Mouse (Mus musculus): Measurements from ENCODE around the gene Pgd. TPM values are rescaled to one million over a fixed set of nuclear protein-coding genes. Genes with fewer than 3 reads are reported as not detected.
"Not testable (repeated sequence)": the region's sequence is repeated elsewhere in the genome, so short reads cannot be mapped to it uniquely, and the experiment has no call there.

The Pgd gene
- polyA plus RNA-seq, 1 experiment from 2014 or later: 91.1 TPM

DNA sequence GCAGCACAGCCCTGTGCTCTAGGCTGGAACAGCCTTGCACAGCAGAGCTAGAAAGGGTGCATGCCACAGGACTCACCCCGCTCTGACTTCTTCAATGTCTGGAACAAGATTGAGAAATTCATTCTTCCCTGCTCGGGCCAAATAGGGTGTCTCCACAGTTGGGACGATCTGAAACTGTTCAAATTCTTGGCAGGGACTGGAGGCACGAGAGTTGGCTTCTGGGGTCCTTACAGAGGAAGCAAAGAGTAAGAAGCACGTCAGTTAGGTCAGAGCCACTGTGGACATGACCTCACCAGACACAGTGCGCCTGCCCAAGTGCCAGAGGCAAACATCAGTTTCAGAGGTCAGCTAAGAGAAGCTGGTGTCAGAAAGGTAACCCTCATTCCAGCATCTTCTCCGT is 15.6 kb upstream of the Pgd start:
- Histone ChIP-seq H3K9ac (no peak overlapping the region), H3K27me3 (replicated peaks) (no peaks in the 10 kb centered on the region), H3K36me3 (peaks cover 81% of the 10 kb centered on the region), H3K4me3 (no peak overlapping the region), H3K27ac (ENCODE audit: poor library complexity, severe bottlenecking) (no peak overlapping the region), H3K4me1 (replicated peaks) (no peaks in the 10 kb centered on the region), H3K4me2 (no peak overlapping the region), H3K9me3 (replicated peaks) (no peaks in the 10 kb centered on the region)
- 87% methylated on average over 7 of the region's 7 CpGs for WGBS
- ATAC-seq (ENCODE audit: insufficient number of reproducible peaks, low FRiP score): no peak

GRCm38 (mm10) chr4:149179573-149179972 is 13.0 kb upstream of the Pgd start:
- Histone ChIP-seq H3K4me1 (replicated peaks) (no peaks in the 10 kb centered on the region), H3K4me3 (no peak overlapping the region), H3K27ac (ENCODE audit: poor library complexity, severe bottlenecking) (no peak overlapping the region), H3K36me3 (peaks cover 62% of the 10 kb centered on the region), H3K9me3 (replicated peaks) (no peaks in the 10 kb centered on the region), H3K4me2 (no peak overlapping the region), H3K9ac (no peak overlapping the region), H3K27me3 (replicated peaks) (no peaks in the 10 kb centered on the region)
- 51% methylated on average over 4 of the region's 4 CpGs for whole genome bisulfite sequencing
- no peak for ATAC-seq (ENCODE audit: insufficient number of reproducible peaks, low FRiP score)

GRCm38 (mm10) chr4:149179160-149179559 is 12.6 kb upstream of the Pgd start:
- H3K4me2 ChIP-seq: no peak overlapping the region
- 73% methylated on average over 7 of the region's 7 CpGs for WGBS
- H3K4me1 ChIP-seq (replicated peaks): no peaks in the 10 kb centered on the region
- H3K27ac ChIP-seq (ENCODE audit: poor library complexity, severe bottlenecking): no peak overlapping the region
- no peaks in the 10 kb centered on the region for H3K27me3 ChIP-seq (replicated peaks)
- no peaks in the 10 kb centered on the region for H3K9me3 ChIP-seq (replicated peaks)
- no peak overlapping the region for H3K9ac ChIP-seq
- H3K36me3 ChIP-seq: peaks cover 58% of the 10 kb centered on the region
- H3K4me3 ChIP-seq: no peak overlapping the region
- no peak for ATAC-seq (ENCODE audit: insufficient number of reproducible peaks, low FRiP score)

DNA sequence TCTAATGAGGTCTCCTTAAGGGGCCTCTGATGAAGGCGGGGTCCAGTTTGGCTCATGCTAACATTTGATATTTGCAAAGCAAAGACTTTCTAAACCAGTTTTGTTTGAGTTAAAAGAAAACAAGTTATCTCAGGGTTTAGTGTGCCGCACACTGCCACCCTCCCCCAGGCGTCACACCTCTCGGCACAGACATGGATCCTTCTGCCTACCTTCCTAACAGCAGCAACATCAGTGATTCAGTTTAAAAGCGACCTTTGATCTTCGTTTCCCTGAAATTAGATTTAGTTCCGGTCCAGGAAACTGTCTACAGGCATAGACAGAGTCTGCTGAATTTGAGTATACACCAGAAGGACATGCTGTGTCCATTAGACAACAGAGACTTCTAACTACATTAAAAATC is 11.8 kb upstream of the Pgd start:
- peaks cover 49% of the 10 kb centered on the region for H3K36me3 ChIP-seq
- 84% methylated on average over 7 of the region's 7 CpGs for WGBS
- H3K4me1 ChIP-seq (replicated peaks): no peaks in the 10 kb centered on the region

GRCm38 (mm10) chr4:149177046-149177445 is 10.5 kb upstream of the Pgd start:
- H3K36me3 ChIP-seq: peaks cover 37% of the 10 kb centered on the region
- H3K9ac ChIP-seq: no peak overlapping the region
- no peak overlapping the region for H3K27ac ChIP-seq (ENCODE audit: poor library complexity, severe bottlenecking)
- H3K9me3 ChIP-seq (replicated peaks): no peaks in the 10 kb centered on the region
- no peaks in the 10 kb centered on the region for H3K27me3 ChIP-seq (replicated peaks)
- H3K4me3 ChIP-seq: no peak overlapping the region
- 68% methylated on average over 5 of the region's 5 CpGs for whole genome bisulfite sequencing
- ATAC-seq (ENCODE audit: insufficient number of reproducible peaks, low FRiP score): no peak
- no peak overlapping the region for H3K4me2 ChIP-seq
- peaks cover 6% of the 10 kb centered on the region; the same call in 1 of the 2 replicates for H3K4me1 ChIP-seq (replicated peaks)

More for the DNA sequence above, 11.8 kb upstream of the Pgd start:
- H3K9ac ChIP-seq: no peak overlapping the region
- no peak overlapping the region for H3K4me3 ChIP-seq
- no peak overlapping the region for H3K4me2 ChIP-seq
- no peak for ATAC-seq (ENCODE audit: insufficient number of reproducible peaks, low FRiP score)
- H3K27me3 ChIP-seq (replicated peaks): no peaks in the 10 kb centered on the region
- no peak overlapping the region for H3K27ac ChIP-seq (ENCODE audit: poor library complexity, severe bottlenecking)
- H3K9me3 ChIP-seq (replicated peaks): no peaks in the 10 kb centered on the region

DNA sequence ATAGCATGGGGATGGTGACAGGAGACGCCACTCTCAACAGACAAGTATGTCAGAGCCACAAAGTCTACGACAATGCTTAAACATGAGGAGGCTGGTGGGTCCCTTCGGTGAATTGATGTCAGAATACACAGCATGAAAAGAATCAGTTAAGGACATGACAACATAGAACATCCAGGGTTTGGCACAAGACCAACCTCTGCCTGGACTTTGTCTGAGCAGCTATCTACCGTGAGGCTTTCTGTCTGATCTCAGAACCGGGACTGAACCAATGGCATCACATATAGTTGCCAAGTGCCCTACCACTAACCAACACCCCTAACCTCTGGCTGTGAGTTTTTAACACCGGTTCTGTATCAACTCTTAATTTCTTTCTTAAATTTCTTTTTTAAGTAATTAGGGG is 10.1 kb upstream of the Pgd start:
- H3K36me3 ChIP-seq: peaks cover 33% of the 10 kb centered on the region
- no peaks in the 10 kb centered on the region for H3K9me3 ChIP-seq (replicated peaks)
- no peak overlapping the region for H3K9ac ChIP-seq
- no peak overlapping the region for H3K4me2 ChIP-seq
- no peak for ATAC-seq (ENCODE audit: insufficient number of reproducible peaks, low FRiP score)
- WGBS: 66% methylated on average over 6 of the region's 6 CpGs
- H3K27me3 ChIP-seq (replicated peaks): no peaks in the 10 kb centered on the region
- no peak overlapping the region for H3K4me3 ChIP-seq
- no peak overlapping the region for H3K27ac ChIP-seq (ENCODE audit: poor library complexity, severe bottlenecking)
- peaks cover 6% of the 10 kb centered on the region; the same call in 1 of the 2 replicates for H3K4me1 ChIP-seq (replicated peaks)

- no peak overlapping the region for H3K9ac ChIP-seq
- WGBS: 70% methylated on average over 6 of the region's 6 CpGs
- no peak overlapping the region for H3K4me3 ChIP-seq
- H3K4me2 ChIP-seq: no peak overlapping the region
- no peak overlapping the region for H3K27ac ChIP-seq (ENCODE audit: poor library complexity, severe bottlenecking)
- peaks cover 9% of the 10 kb centered on the region for H3K36me3 ChIP-seq
- no peaks in the 10 kb centered on the region for H3K9me3 ChIP-seq (replicated peaks)
- no peaks in the 10 kb centered on the region for H3K27me3 ChIP-seq (replicated peaks)
- ATAC-seq (ENCODE audit: insufficient number of reproducible peaks, low FRiP score): no peak
- peaks cover 11% of the 10 kb centered on the region; the same call in 1 of the 2 replicates for H3K4me1 ChIP-seq (replicated peaks)
Observed at GRCm38 (mm10) chr4:149173661-149174060, 7.1 kb upstream of the Pgd start.

DNA sequence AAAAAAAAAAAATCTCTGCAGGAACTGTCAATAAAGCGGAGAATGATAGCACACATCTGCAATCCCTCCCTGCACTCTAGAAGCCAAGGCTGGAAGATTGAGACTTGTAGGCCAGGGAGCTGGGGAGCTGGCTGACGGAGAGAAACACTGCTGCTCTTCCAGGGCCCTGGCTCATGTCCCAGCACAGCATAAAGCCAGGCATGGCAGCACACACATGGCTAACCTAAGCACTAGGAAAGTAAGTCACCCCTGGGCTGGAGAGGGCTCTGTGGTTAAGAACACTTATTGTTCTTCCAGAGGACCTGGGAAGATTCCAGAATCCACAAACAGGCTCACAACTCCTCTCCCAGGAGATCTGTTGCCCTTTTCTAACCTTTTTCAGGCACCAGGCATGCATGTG is 6.1 kb upstream of the Pgd start:
- ATAC-seq (ENCODE audit: insufficient number of reproducible peaks, low FRiP score): no peak
- Histone ChIP-seq H3K4me3 (no peak overlapping the region), H3K36me3 (peaks cover 4% of the 10 kb centered on the region), H3K9me3 (replicated peaks) (no peaks in the 10 kb centered on the region), H3K9ac (no peak overlapping the region), H3K27me3 (replicated peaks) (no peaks in the 10 kb centered on the region), H3K4me1 (replicated peaks) (peaks cover 14% of the 10 kb centered on the region), H3K4me2 (no peak overlapping the region), H3K27ac (ENCODE audit: poor library complexity, severe bottlenecking) (no peak overlapping the region)
- 67% methylated on average over 2 of the region's 2 CpGs for WGBS

- H3K27me3 ChIP-seq (replicated peaks): no peaks in the 10 kb centered on the region
- no peak overlapping the region for H3K27ac ChIP-seq (ENCODE audit: poor library complexity, severe bottlenecking)
- H3K4me1 ChIP-seq (replicated peaks): peaks cover 15% of the 10 kb centered on the region
- H3K9me3 ChIP-seq (replicated peaks): no peaks in the 10 kb centered on the region
- H3K36me3 ChIP-seq: peaks cover 4% of the 10 kb centered on the region
- WGBS: 90% methylated on average over 5 of the region's 5 CpGs
- H3K9ac ChIP-seq: no peak overlapping the region
- H3K4me3 ChIP-seq: no peak overlapping the region
- ATAC-seq (ENCODE audit: insufficient number of reproducible peaks, low FRiP score): peak; percentile 76
- no peak overlapping the region for H3K4me2 ChIP-seq
Observed at GRCm38 (mm10) chr4:149172083-149172482, 5.5 kb upstream of the Pgd start.

- H3K36me3 ChIP-seq: peaks cover 4% of the 10 kb centered on the region
- H3K27ac ChIP-seq (ENCODE audit: poor library complexity, severe bottlenecking): no peak overlapping the region
- H3K4me2 ChIP-seq: no peak overlapping the region
- no peaks in the 10 kb centered on the region for H3K27me3 ChIP-seq (replicated peaks)
- no peak overlapping the region for H3K4me3 ChIP-seq
- H3K9me3 ChIP-seq (replicated peaks): no peaks in the 10 kb centered on the region
- WGBS: 69% methylated on average over 5 of the region's 5 CpGs
- no peak overlapping the region for H3K9ac ChIP-seq
- ATAC-seq (ENCODE audit: insufficient number of reproducible peaks, low FRiP score): no peak
- peaks cover 15% of the 10 kb centered on the region for H3K4me1 ChIP-seq (replicated peaks)
Observed at GRCm38 (mm10) chr4:149171581-149171981, 5.0 kb upstream of the Pgd start.

DNA sequence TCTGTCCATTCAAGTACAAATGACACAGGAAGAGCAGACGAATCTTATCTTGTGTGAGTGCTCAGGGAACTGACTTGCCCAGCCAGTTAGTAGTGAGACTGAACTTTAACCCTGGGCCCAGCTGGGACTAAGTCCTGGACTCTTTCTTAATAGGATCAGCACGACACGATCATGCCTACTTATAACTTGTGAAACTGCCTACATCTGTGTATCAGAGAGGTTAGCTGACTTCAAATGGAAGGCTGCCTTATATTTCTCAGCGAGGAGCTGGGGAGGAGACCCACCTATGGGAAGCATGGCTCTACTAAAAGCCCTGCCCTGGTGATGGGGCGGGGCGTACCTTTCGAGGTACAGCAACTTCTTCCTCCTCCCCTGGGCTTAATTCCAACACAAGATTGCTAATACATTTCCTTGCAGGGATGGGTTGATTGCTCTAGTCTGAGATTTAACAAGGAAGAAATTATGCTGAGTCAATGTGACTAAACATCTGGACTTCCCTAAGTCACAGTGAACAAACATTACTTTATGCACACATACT is 3.9 kb upstream of the Pgd start:
- ATAC-seq (ENCODE audit: insufficient number of reproducible peaks, low FRiP score): no peak
- no peaks in the 10 kb centered on the region; the same call in 1 of the 2 replicates for H3K36me3 ChIP-seq
- no peak overlapping the region for H3K4me3 ChIP-seq
- H3K27me3 ChIP-seq (replicated peaks): no peaks in the 10 kb centered on the region
- no peak overlapping the region for H3K9ac ChIP-seq
- peaks cover 19% of the 10 kb centered on the region for H3K4me1 ChIP-seq (replicated peaks)
- no peak overlapping the region for H3K27ac ChIP-seq (ENCODE audit: poor library complexity, severe bottlenecking)
- 57% methylated on average over 7 of the region's 7 CpGs for WGBS
- H3K4me2 ChIP-seq: no peak overlapping the region
- no peaks in the 10 kb centered on the region for H3K9me3 ChIP-seq (replicated peaks)

- H3K27me3 ChIP-seq (replicated peaks); H3K4me3 ChIP-seq; H3K36me3 ChIP-seq; ATAC-seq (ENCODE audit: insufficient number of reproducible peaks, low FRiP score); H3K9me3 ChIP-seq (replicated peaks); H3K4me2 ChIP-seq; H3K27ac ChIP-seq (ENCODE audit: poor library complexity, severe bottlenecking); H3K9ac ChIP-seq: not testable (repeated sequence)
- H3K4me1 ChIP-seq (replicated peaks): peaks cover 24% of the 10 kb centered on the region
- 77% methylated on average over 7 of the region's 8 CpGs for whole genome bisulfite sequencing
Observed at GRCm38 (mm10) chr4:149169926-149170325, 3.4 kb upstream of the Pgd start.
